Mouse (Mus musculus) heart, postnatal 0 days (tissue): ENCODE results near the gene Actl6b. TPM values are rescaled to one million over a fixed set of nuclear protein-coding genes. Genes with fewer than 3 reads are reported as not detected.

Experiments
- ATAC-seq: fragments of 200-750 bp; cut with Nextera tagmentation; 2 replicates; pipeline ENCODE4 v1.8.0; 2017; ENCODE audit warnings: low read depth, moderate number of reproducible peaks, moderate library complexity; ENCODE audit not compliant: insufficient read depth
- DNase-seq: peaks from one replicate; pipeline ENCODE4 v3.0.0-alpha.2; 2016; ENCODE audit warnings: low spot score
- H3K27ac ChIP-seq: fragments of 300-500 bp; sonication (generic); 2 replicates; pipeline ENCODE4 v1.5.1; 2014; ENCODE audit warnings: low read depth, mild to moderate bottlenecking
- H3K27me3 ChIP-seq: fragments of 300-500 bp; sonication (generic); 2 replicates; pipeline ENCODE4 v1.6.1; 2014; ENCODE audit warnings: low read length, mixed read lengths; ENCODE audit not compliant: control insufficient read depth, insufficient read depth
- H3K36me3 ChIP-seq: fragments of 300-500 bp; sonication (generic); replicated peaks from 2 replicates; pipeline ENCODE4 v1.6.1; 2014; ENCODE audit warnings: low read length, mixed read lengths; ENCODE audit not compliant: control insufficient read depth, insufficient read depth
- H3K4me1 ChIP-seq: fragments of 300-500 bp; sonication (generic); 2 replicates; pipeline ENCODE4 v1.6.1; 2014; ENCODE audit warnings: antibody characterized with exemption; ENCODE audit not compliant: control insufficient read depth, insufficient read depth
- H3K4me2 ChIP-seq: fragments of 300-500 bp; sonication (generic); 2 replicates; pipeline ENCODE4 v1.6.1; 2014; ENCODE audit warnings: low read depth, mild to moderate bottlenecking, low read length, moderate library complexity
- H3K4me3 ChIP-seq: fragments of 300-500 bp; sonication (generic); 2 replicates; pipeline ENCODE4 v1.5.1; 2014; ENCODE audit warnings: low read depth, low read length
- H3K9ac ChIP-seq: fragments of 300-500 bp; sonication (generic); replicated peaks from 2 replicates; pipeline ENCODE4 v1.6.1; 2014; ENCODE audit warnings: low read depth, low read length, mixed read lengths
- H3K9me3 ChIP-seq: fragments of 300-500 bp; sonication (generic); replicated peaks from 2 replicates; pipeline ENCODE4 v1.6.1; 2016; ENCODE audit warnings: low read length; ENCODE audit not compliant: control insufficient read depth
- CTCF ChIP-seq: IDR thresholded peaks from 2 replicates; pipeline ENCODE4 v1.5.1; 2016; ENCODE audit warnings: antibody characterized with exemption, control low read depth, low read depth
- EP300 ChIP-seq: IDR thresholded peaks from 2 replicates; pipeline ENCODE4 v1.6.1; 2016; ENCODE audit warnings: antibody characterized with exemption, low read depth
- WGBS: fragments of 180-500 bp; shearing (Covaris S2); extraction: QIAGEN DNeasy Blood & Tissue Kit; methylation state at CpG from one replicate; pipeline ENCODE4 v1.1.7; 2014; 5-methylcytosine and 5-hydroxymethylcytosine counted together
- polyA plus RNA-seq: library from polyadenylated mRNA; unstranded; fragments of >200 nt; fragmentation: Nextera tagmentation; extraction: Ambion mirVana; gene quantifications from 2 replicates; pipeline ENCODE4 v1.2.1, GENCODE M21; 2015
- total RNA-seq: library from RNA; depleted of rRNA; stranded (reverse); fragments of >200 nt; gene quantifications from 2 replicates; pipeline ENCODE4 v1.2.3, GENCODE M21; 2014; ENCODE audit warnings: low replicate concordance

Actl6b gene
- total and polyA plus RNA-seq, 2 experiments from 2014 or later, result not detected

GRCm38 (mm10) chr5:137530588-137531413 lies 22.5 kb upstream of the Actl6b start:
- H3K4me2 ChIP-seq, result peak overlapping the region; percentile 93
- H3K27me3 ChIP-seq, result no peaks in the 10 kb centered on the region
- ATAC-seq (peak; percentile 21), DNase-seq (peak; percentile 47)
- TF ChIP-seq CTCF (no peak), EP300 (no peak)
- peak overlapping the region; percentile 73 for H3K9ac ChIP-seq
- WGBS, result under 1% methylated on average over 43 of the region's 46 CpGs
- H3K4me1 ChIP-seq, result peaks cover 6% of the 10 kb centered on the region; the same call in 1 of the 2 replicates
- peaks cover 43% of the 10 kb centered on the region for H3K36me3 ChIP-seq
- peak overlapping the region; percentile 94 for H3K27ac ChIP-seq
- no peaks in the 10 kb centered on the region for H3K9me3 ChIP-seq
- peak overlapping the region; percentile 93 for H3K4me3 ChIP-seq

GRCm38 (mm10) chr5:137531414-137532130 lies 21.7 kb upstream of the Actl6b start:
- H3K9me3 ChIP-seq, result no peaks in the 10 kb centered on the region
- DNase-seq (no peak), ATAC-seq (peak; percentile 3; the same call in 1 of the 2 replicates)
- peak overlapping the region; percentile 93 for H3K4me2 ChIP-seq
- peak overlapping the region; percentile 73 for H3K9ac ChIP-seq
- under 1% methylated on average over 50 of the region's 51 CpGs for WGBS
- TF ChIP-seq CTCF, result no peak
- no peak for TF ChIP-seq EP300
- peak overlapping the region; percentile 93 for H3K4me3 ChIP-seq
- H3K4me1 ChIP-seq, result peaks cover 6% of the 10 kb centered on the region; the same call in 1 of the 2 replicates
- H3K27me3 ChIP-seq, result no peaks in the 10 kb centered on the region
- H3K27ac ChIP-seq, result peak overlapping the region; percentile 94
- peaks cover 36% of the 10 kb centered on the region for H3K36me3 ChIP-seq

GRCm38 (mm10) chr5:137532131-137532807 lies 21.0 kb upstream of the Actl6b start:
- DNase-seq, result no peak
- peak overlapping the region; percentile 73 for H3K9ac ChIP-seq

GRCm38 (mm10) chr5:137532808-137533116 lies 20.6 kb upstream of the Actl6b start:
- peak overlapping the region; percentile 93 for H3K4me3 ChIP-seq
- ATAC-seq (peak; percentile 20), DNase-seq (no peak)
- peaks cover 6% of the 10 kb centered on the region; the same call in 1 of the 2 replicates for H3K4me1 ChIP-seq
- H3K27me3 ChIP-seq, result no peaks in the 10 kb centered on the region
- TF ChIP-seq EP300, result no peak
- no peak for TF ChIP-seq CTCF
- H3K9me3 ChIP-seq, result no peaks in the 10 kb centered on the region
- under 1% methylated on average over 11 of the region's 12 CpGs for WGBS
- peak overlapping the region; percentile 94 for H3K27ac ChIP-seq
- H3K4me2 ChIP-seq, result peak overlapping the region; percentile 93
- H3K9ac ChIP-seq, result peak overlapping the region; percentile 73
- H3K36me3 ChIP-seq, result peaks cover 25% of the 10 kb centered on the region

More at GRCm38 (mm10) chr5:137532131-137532807, 21.0 kb upstream of the Actl6b start:
- ATAC-seq, result no peak
- Histone ChIP-seq H3K9me3 (no peaks in the 10 kb centered on the region), H3K4me2 (peak overlapping the region; percentile 93), H3K36me3 (peaks cover 30% of the 10 kb centered on the region), H3K27me3 (no peaks in the 10 kb centered on the region), H3K27ac (peak overlapping the region; percentile 94), H3K4me3 (peak overlapping the region; percentile 93), H3K4me1 (peaks cover 6% of the 10 kb centered on the region; the same call in 1 of the 2 replicates)
- WGBS, result 0% methylated on average over 19 of the region's 19 CpGs
- TF ChIP-seq CTCF (no peak), EP300 (no peak)

GRCm38 (mm10) chr5:137533117-137533827 lies 20.0 kb upstream of the Actl6b start, which contains the start of the genes Epo and Gnb2:
Epo (minus strand) TSS chr5:137533242.
Gnb2 (minus strand) TSS chr5:137533510.
- H3K9ac ChIP-seq, result peak within 1 kb of the TSS; percentile 73
- peak within 1 kb of the TSS; percentile 93 for H3K4me2 ChIP-seq
- DNase-seq (peak; percentile 97), ATAC-seq (peak; percentile 85)
- H3K27ac ChIP-seq, result peak within 1 kb of the TSS; percentile 94
- under 1% methylated on average over 40 of the region's 40 CpGs for WGBS
- no peaks in the 10 kb centered on the region for H3K27me3 ChIP-seq
- TF ChIP-seq CTCF (no peak), EP300 (peak; percentile 82)
- peak within 1 kb of the TSS; percentile 93 for H3K4me3 ChIP-seq
- H3K36me3 ChIP-seq, result peaks cover 19% of the 10 kb centered on the region
- H3K9me3 ChIP-seq, result no peaks in the 10 kb centered on the region
- H3K4me1 ChIP-seq, result peaks cover 6% of the 10 kb centered on the region; the same call in 1 of the 2 replicates
